Mouse (Mus musculus): ENCODE measurements at regions not wholly inside any gene's neighbourhood (a gene's known extent, or its start where the extent isn't known, plus 50 kb on each side); places are given as distances from the start of the nearest gene placed in this dataset.

DNA sequence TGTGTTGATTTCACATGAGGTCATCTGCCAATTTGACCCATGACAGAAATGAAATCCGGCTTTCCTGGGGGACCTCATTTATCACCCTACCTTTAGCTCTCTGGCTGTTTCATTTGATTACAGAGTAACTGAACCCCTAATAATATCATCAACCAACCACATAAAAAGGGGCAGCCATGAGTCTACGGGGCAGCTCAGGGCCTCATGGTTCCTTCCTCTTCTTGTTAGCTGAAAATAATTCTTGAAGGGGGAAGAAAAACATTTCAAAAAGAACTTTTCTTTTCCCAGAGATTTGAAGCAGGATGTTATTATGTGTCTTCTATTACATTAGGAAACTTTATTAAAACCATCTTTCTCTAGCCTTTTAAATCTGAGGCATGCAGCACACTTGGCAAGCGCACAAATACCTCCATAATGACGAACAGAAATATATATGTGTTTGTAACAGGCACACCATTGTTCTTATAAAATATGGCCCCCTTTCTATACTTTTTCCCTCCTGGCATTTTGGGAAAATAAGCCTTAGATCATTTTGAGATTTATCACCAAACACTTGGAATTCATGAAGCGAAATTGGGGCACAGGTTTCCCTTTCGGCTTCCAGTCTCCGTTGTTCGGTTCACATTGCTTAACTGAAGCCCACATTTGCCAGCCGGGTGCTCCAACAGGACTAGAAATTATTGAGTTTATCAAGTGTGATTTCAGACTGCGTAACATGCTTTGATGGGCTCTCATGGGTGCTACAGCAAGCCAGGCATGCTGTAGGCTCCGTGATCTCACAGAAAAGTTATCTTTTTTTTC is 90.7 kb upstream of the Irs2 start:
- Histone ChIP-seq H3K9me3 (ENCODE audit: control insufficient read depth, low read length) (no peaks in the 10 kb centered on the region), H3K36me3 (ENCODE audit: control insufficient read depth, insufficient read depth, low read length) (no peaks in the 10 kb centered on the region), H3K27me3 (replicated peaks; ENCODE audit: control insufficient read depth, insufficient read depth, low read length) (no peaks in the 10 kb centered on the region), H3K4me2 (ENCODE audit: low read length) (no peak overlapping the region), H3K4me1 (replicated peaks; ENCODE audit: control insufficient read depth, insufficient read depth, low read length) (no peaks in the 10 kb centered on the region), H3K4me3 (ENCODE audit: low read depth, low read length) (no peak overlapping the region), H3K9ac (ENCODE audit: low read length) (no peak overlapping the region), H3K27ac (ENCODE audit: low read depth) (no peak overlapping the region)
- 79% methylated on average over 11 of the region's 11 CpGs for WGBS
- ATAC-seq (replicated peaks; ENCODE audit: low FRiP score, low TSS enrichment, low read depth) (no peak), DNase-seq (ENCODE audit: low spot score) (no peak)

DNA sequence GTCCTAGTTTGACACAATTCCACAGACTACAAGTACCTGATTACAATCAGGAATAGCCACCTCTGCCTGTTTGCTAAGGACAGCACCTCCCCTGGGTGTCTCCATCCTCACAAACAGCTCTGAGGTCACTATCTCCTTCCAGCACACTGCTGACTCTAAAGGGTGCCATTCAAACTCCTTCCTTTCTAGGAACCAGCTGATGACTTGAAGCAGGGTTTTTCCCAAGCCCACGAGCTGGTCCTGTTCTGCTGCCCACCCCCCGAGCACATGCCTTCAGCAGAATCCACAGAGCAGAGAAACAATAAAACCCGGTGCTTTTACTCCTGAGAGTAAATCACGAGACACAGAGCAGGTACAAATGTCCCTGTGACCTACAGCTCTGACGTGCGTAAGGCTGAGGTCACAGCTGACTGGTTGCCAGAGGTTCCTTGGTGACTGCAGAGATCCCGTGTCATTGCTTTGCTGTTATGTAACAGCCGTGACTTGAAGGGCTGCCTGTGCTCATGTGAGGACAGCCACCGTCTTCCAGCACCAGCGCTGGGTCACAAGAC is 90.0 kb upstream of the Irs2 start:
- WGBS, result 54% methylated on average over 10 of the region's 10 CpGs
- Histone ChIP-seq H3K4me3 (ENCODE audit: low read depth, low read length) (no peak overlapping the region), H3K4me1 (replicated peaks; ENCODE audit: control insufficient read depth, insufficient read depth, low read length) (no peaks in the 10 kb centered on the region), H3K36me3 (ENCODE audit: control insufficient read depth, insufficient read depth, low read length) (no peaks in the 10 kb centered on the region), H3K27ac (ENCODE audit: low read depth) (no peak overlapping the region), H3K27me3 (replicated peaks; ENCODE audit: control insufficient read depth, insufficient read depth, low read length) (no peaks in the 10 kb centered on the region), H3K9ac (ENCODE audit: low read length) (no peak overlapping the region), H3K9me3 (ENCODE audit: control insufficient read depth, low read length) (no peaks in the 10 kb centered on the region), H3K4me2 (ENCODE audit: low read length) (no peak overlapping the region)
- ATAC-seq (replicated peaks; ENCODE audit: low FRiP score, low TSS enrichment, low read depth), result no peak
- no peak for DNase-seq (ENCODE audit: low spot score)

DNA sequence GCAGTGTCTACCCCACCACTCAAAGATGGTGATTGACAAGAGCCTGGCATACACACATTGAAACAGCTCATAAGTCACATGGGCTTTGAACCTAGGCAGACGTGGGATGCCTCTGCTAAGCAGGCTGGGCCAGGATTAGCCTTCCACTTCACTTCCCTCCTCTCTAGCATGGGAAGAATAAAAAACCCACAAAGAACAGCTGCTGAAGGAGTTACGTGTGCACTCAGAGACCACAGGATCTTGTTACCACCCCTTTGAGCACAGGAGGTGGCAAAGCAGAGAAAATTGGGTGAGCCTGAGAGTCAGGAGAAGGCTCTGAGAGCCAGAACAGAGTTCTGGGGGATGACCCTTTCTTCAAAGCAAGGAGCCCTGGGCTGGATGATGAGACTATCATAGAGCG is 89.6 kb upstream of the Irs2 start:
- Histone ChIP-seq H3K4me2 (ENCODE audit: low read length) (no peak overlapping the region), H3K4me3 (ENCODE audit: low read depth, low read length) (no peak overlapping the region), H3K9me3 (ENCODE audit: control insufficient read depth, low read length) (no peaks in the 10 kb centered on the region), H3K27ac (ENCODE audit: low read depth) (no peak overlapping the region), H3K27me3 (replicated peaks; ENCODE audit: control insufficient read depth, insufficient read depth, low read length) (no peaks in the 10 kb centered on the region), H3K9ac (ENCODE audit: low read length) (no peak overlapping the region), H3K4me1 (replicated peaks; ENCODE audit: control insufficient read depth, insufficient read depth, low read length) (no peaks in the 10 kb centered on the region), H3K36me3 (ENCODE audit: control insufficient read depth, insufficient read depth, low read length) (no peaks in the 10 kb centered on the region)
- no peak for ATAC-seq (replicated peaks; ENCODE audit: low FRiP score, low TSS enrichment, low read depth)
- 75% methylated on average over 3 of the region's 3 CpGs for WGBS
- DNase-seq (ENCODE audit: low spot score), result no peak

DNA sequence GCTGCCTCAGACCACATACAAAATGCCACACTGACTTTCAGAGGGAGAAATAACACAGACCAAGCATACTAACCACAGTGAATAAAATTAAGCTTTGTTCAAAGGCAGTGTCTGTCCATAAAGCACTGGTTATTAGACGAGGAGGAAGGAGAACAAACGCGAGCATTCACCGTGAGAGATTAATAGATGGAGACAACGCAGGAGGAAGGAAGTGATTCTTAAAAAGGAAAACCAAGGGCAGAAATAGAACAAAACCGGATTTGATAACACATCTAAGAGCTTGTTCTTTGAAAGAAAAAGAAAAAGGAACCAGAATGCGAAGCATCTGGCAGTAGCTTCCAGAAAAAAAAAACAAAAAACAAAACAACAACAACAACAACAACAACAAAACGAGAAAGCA is 86.3 kb upstream of the Irs2 start:
- Histone ChIP-seq H3K9me3 (ENCODE audit: control insufficient read depth, low read length) (no peaks in the 10 kb centered on the region), H3K4me3 (ENCODE audit: low read depth, low read length) (no peak overlapping the region), H3K4me2 (ENCODE audit: low read length) (no peak overlapping the region), H3K9ac (ENCODE audit: low read length) (no peak overlapping the region), H3K36me3 (ENCODE audit: control insufficient read depth, insufficient read depth, low read length) (no peaks in the 10 kb centered on the region), H3K4me1 (replicated peaks; ENCODE audit: control insufficient read depth, insufficient read depth, low read length) (no peaks in the 10 kb centered on the region), H3K27me3 (replicated peaks; ENCODE audit: control insufficient read depth, insufficient read depth, low read length) (no peaks in the 10 kb centered on the region), H3K27ac (ENCODE audit: low read depth) (no peak overlapping the region)
- DNase-seq (ENCODE audit: low spot score) (no peak), ATAC-seq (replicated peaks; ENCODE audit: low FRiP score, low TSS enrichment, low read depth) (no peak)
- 44% methylated on average over 8 of the region's 8 CpGs for WGBS

DNA sequence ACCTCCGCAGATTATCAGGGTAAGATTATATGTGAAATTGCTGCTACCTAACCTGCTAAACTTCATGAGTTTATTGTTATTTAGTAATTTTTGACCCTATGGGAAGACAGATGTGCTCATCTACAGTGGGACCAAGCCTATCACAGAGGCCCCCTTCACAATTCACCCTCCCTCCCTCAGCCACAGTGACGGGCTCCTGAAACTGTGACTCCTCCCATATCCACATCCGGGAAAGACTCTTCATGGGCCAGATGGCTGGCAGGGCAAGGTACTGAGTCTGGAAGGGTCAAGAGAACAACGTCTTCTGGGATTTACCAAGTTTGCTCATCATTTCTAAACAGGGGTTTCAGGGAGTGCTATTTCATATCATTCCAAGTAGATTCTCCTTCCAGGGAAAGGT is 84.1 kb upstream of the Irs2 start:
- H3K9ac ChIP-seq (ENCODE audit: low read length), result no peak overlapping the region
- no peak overlapping the region for H3K4me2 ChIP-seq (ENCODE audit: low read length)
- no peaks in the 10 kb centered on the region for H3K27me3 ChIP-seq (replicated peaks; ENCODE audit: control insufficient read depth, insufficient read depth, low read length)
- 53% methylated on average over 4 of the region's 4 CpGs for WGBS
- no peak for DNase-seq (ENCODE audit: low spot score)
- H3K4me3 ChIP-seq (ENCODE audit: low read depth, low read length), result no peak overlapping the region
- H3K27ac ChIP-seq (ENCODE audit: low read depth), result no peak overlapping the region
- H3K9me3 ChIP-seq (ENCODE audit: control insufficient read depth, low read length), result no peaks in the 10 kb centered on the region
- no peaks in the 10 kb centered on the region for H3K4me1 ChIP-seq (replicated peaks; ENCODE audit: control insufficient read depth, insufficient read depth, low read length)
- no peaks in the 10 kb centered on the region for H3K36me3 ChIP-seq (ENCODE audit: control insufficient read depth, insufficient read depth, low read length)
- no peak for ATAC-seq (replicated peaks; ENCODE audit: low FRiP score, low TSS enrichment, low read depth)

DNA sequence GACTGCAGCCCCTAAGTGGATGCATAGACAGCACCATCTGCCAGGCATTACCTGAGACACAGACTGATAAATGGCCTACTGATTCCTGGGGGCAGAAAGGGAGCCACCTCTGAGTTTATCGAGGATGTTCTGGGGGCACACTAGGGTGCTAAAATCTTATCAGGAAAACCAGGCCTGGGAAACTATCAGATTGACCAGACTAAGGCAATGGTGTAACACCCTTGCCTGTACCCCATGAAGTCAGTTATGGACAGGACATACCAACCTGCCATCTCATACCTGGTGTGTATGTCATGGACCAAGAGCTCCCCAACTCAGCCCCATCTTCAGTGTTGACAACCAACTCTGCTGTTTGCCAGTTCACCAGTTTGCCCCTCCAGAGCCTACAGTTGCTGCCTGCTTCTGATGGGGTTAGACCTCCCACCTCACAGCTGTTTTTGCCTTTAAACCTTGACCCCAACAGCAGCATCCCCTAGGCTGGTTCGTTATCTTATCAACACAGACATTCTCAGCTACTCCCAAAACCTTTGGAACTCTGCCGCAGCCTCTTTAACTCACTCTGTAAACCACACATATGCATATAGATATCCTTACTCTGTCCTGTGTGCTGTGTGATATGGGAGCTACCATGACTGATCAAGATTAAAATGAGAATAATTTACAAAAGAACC is 83.6 kb upstream of the Irs2 start:
- ATAC-seq (replicated peaks; ENCODE audit: low FRiP score, low TSS enrichment, low read depth), result no peak
- H3K4me2 ChIP-seq (ENCODE audit: low read length), result no peak overlapping the region
- H3K9ac ChIP-seq (ENCODE audit: low read length), result no peak overlapping the region
- no peaks in the 10 kb centered on the region for H3K27me3 ChIP-seq (replicated peaks; ENCODE audit: control insufficient read depth, insufficient read depth, low read length)
- H3K36me3 ChIP-seq (ENCODE audit: control insufficient read depth, insufficient read depth, low read length), result no peaks in the 10 kb centered on the region
- H3K9me3 ChIP-seq (ENCODE audit: control insufficient read depth, low read length), result no peaks in the 10 kb centered on the region
- no peak overlapping the region for H3K27ac ChIP-seq (ENCODE audit: low read depth)
- H3K4me3 ChIP-seq (ENCODE audit: low read depth, low read length), result no peak overlapping the region
- 58% methylated on average over 3 of the region's 3 CpGs for WGBS
- no peaks in the 10 kb centered on the region for H3K4me1 ChIP-seq (replicated peaks; ENCODE audit: control insufficient read depth, insufficient read depth, low read length)
- no peak for DNase-seq (ENCODE audit: low spot score)

DNA sequence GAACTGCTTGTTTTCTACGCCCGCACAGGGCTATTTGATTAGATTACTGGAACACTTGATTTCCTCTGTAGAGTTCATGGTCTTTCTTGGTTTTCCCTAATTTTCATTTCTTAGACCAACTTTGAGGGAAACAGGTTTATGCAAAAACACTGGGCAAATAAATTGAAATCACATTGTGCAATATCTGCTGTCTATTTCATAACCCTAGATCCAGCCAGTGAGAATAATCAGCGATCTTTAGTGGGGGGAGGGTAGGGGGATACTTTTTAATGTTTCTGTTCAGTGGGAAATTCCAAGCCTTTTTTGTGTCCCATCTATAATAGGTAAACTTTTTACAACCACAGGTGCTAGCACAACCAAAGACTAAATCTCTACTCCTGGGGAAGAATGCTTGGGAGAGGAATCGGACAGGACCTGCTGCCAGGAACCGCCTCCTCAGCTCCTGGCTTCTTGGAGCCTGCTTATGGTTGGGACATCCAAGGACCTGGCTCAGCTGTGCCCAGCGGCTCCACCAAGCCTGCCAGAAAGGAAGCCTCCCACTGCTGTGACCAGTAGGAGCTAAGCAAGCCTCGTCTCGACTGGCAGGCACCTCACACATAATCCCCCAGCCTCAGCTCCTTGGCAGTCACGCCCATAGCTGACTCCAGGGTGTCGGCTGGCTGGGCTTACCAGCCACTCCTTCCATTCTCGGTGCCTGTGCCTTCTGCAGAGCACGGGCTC is 80.8 kb upstream of the Irs2 start:
- Histone ChIP-seq H3K27ac (ENCODE audit: low read depth) (no peak overlapping the region), H3K9me3 (ENCODE audit: control insufficient read depth, low read length) (no peaks in the 10 kb centered on the region), H3K4me3 (ENCODE audit: low read depth, low read length) (no peak overlapping the region), H3K27me3 (replicated peaks; ENCODE audit: control insufficient read depth, insufficient read depth, low read length) (no peaks in the 10 kb centered on the region), H3K4me2 (ENCODE audit: low read length) (no peak overlapping the region), H3K36me3 (ENCODE audit: control insufficient read depth, insufficient read depth, low read length) (no peaks in the 10 kb centered on the region), H3K9ac (ENCODE audit: low read length) (no peak overlapping the region), H3K4me1 (replicated peaks; ENCODE audit: control insufficient read depth, insufficient read depth, low read length) (0 out of 2 replicates have a peak, but pooled peaks cover 6% of the 10 kb centered on the region)
- WGBS, result 46% methylated on average over 12 of the region's 12 CpGs
- DNase-seq (ENCODE audit: low spot score), result no peak
- no peak for ATAC-seq (replicated peaks; ENCODE audit: low FRiP score, low TSS enrichment, low read depth)

DNA sequence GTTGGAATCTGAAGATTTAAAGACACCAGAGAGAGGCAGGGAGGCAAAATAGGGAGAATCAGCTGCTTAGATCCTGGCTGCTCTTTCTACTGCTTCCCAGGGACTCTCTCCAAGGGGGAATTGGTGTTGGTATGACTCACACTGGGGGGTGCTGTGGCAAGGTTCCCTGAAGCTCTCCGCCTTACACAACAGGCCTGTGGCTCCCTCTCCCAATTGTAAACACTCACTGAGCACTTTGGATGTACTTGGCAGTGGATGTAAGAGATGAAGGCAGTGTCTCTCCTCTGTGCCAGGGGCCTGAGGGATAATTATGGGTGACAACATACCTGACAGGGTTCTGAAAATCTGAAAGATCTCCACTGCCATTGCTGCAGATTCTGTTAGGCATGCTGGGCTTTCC is 77.0 kb upstream of the Irs2 start:
- ATAC-seq (replicated peaks; ENCODE audit: low FRiP score, low TSS enrichment, low read depth) (no peak), DNase-seq (ENCODE audit: low spot score) (no peak)
- Histone ChIP-seq H3K27me3 (replicated peaks; ENCODE audit: control insufficient read depth, insufficient read depth, low read length) (no peaks in the 10 kb centered on the region), H3K4me1 (replicated peaks; ENCODE audit: control insufficient read depth, insufficient read depth, low read length) (0 out of 2 replicates have a peak, but pooled peaks cover 6% of the 10 kb centered on the region), H3K36me3 (ENCODE audit: control insufficient read depth, insufficient read depth, low read length) (no peaks in the 10 kb centered on the region), H3K27ac (ENCODE audit: low read depth) (no peak overlapping the region), H3K4me3 (ENCODE audit: low read depth, low read length) (no peak overlapping the region), H3K4me2 (ENCODE audit: low read length) (no peak overlapping the region), H3K9me3 (ENCODE audit: control insufficient read depth, low read length) (no peaks in the 10 kb centered on the region), H3K9ac (ENCODE audit: low read length) (no peak overlapping the region)
- 38% methylated on average over 1 of the region's 1 CpGs for WGBS

Data from intestine, embryonic 14.5 days (tissue).